ENCODE assay signal across 36 mouse cellular contexts in genomic region chr19:5018191-5018590, GRCm38 (mm10). TPM values are rescaled to one million over a fixed set of nuclear protein-coding genes. Genes with fewer than 3 reads are reported as not detected.
A peak's percentile ranks its signal among the peaks of the same experiment; 100 is the strongest.
DNase-seq lines count a peak whose midpoint lies in the region; ATAC-seq and TF ChIP-seq lines count a peak whose summit lies in the region.
"Had no signal": no experiment of that assay in that cellular context is flagged by ENCODE, and none has a peak within 500 bp of the region (broad histone marks: within the 10 kb centered on the region; RNA-seq: fewer than 3 reads in every experiment).

No protein-coding gene starts in this region.

- no peak for ATAC-seq in heart, embryonic 12.5 days (ENCODE audit: insufficient number of reproducible peaks, low FRiP score)
- ATAC-seq: forebrain, embryonic 16.5 days; inflammation-experienced regulatory T-cells, adult 6 months; liver, embryonic 12.5 days; liver, postnatal 0 days had no signal

- intact Hi-C loops in heart, postnatal 36 days (cut with DNase I) = no loop called here

- H3K4me2 ChIP-seq in heart, embryonic 12.5 days = no peak overlapping the region
- H3K4me2 ChIP-seq: embryonic facial prominence, embryonic 12.5 days; heart, embryonic 11.5 days; hindbrain, embryonic 15.5 days; limb, embryonic 12.5 days; liver, embryonic 12.5 days; midbrain, embryonic 12.5 days; neural tube, embryonic 13.5 days had no signal

- TF ChIP-seq POLR2A in ES-Bruce4 (IDR thresholded peaks at IDR 0.05; ENCODE audit: insufficient read depth, low read length) = no peak

- DNase-seq in heart, postnatal 36 days = no peak
- DNase-seq in urinary bladder, adult 18-20 months (ENCODE audit: low spot score in 2 of 2) = no peak
- DNase-seq in embryo, embryonic 10 days (ENCODE audit: low spot score) = no peak
- no peak for DNase-seq in urinary bladder, adult 2 months (ENCODE audit: low spot score)
- DNase-seq: adrenal gland, postnatal 25 days; B cell, adult 2 months; cerebellum, adult 2 months; cerebellum, postnatal 25 days; gastrocnemius, postnatal 14 days; heart, adult 18-20 months; kidney, adult 11 months; kidney, postnatal 14 days; layer of hippocampus, adult 9-11 months; liver, postnatal 0 days; lung, postnatal 36 days; right cerebral cortex, postnatal 4 days had no signal

- WGBS in heart, embryonic 12.5 days = 70% methylated on average over 3 of the region's 3 CpGs
- 100% methylated on average over 3 of the region's 3 CpGs for WGBS in macrophage (ENCODE audit: missing documents)

- TF ChIP-seq CTCF in ES-Bruce4 (IDR thresholded peaks at IDR 0.05; ENCODE audit: low read depth, low read length) = no peak

- H3K27ac ChIP-seq in heart, embryonic 12.5 days (ENCODE audit: poor library complexity, severe bottlenecking) = no peak overlapping the region
- 0 out of 2 replicates have a peak overlapping the region, but pooled peaks have one; percentile 32 for H3K27ac ChIP-seq in ES-Bruce4 (ENCODE audit: insufficient read depth, low read length)
- H3K27ac ChIP-seq in macrophage = 0 out of 2 replicates have a peak overlapping the region, but pooled peaks have one; percentile 8
- H3K27ac ChIP-seq: embryonic facial prominence, embryonic 12.5 days; hindbrain, embryonic 15.5 days; limb, embryonic 12.5 days; liver, embryonic 12.5 days; midbrain, embryonic 12.5 days; neural tube, embryonic 13.5 days had no signal

- no peaks in the 10 kb centered on the region for H3K9me3 ChIP-seq in heart, embryonic 12.5 days (replicated peaks)
- no peaks in the 10 kb centered on the region for H3K9me3 ChIP-seq in ES-Bruce4 (replicated peaks; ENCODE audit: control insufficient read depth, insufficient read depth, low read length, poor library complexity, severe bottlenecking)
- H3K9me3 ChIP-seq: embryonic facial prominence, embryonic 12.5 days; hindbrain, embryonic 15.5 days; limb, embryonic 12.5 days; liver, embryonic 12.5 days; megakaryocyte, embryonic 14.5 days; midbrain, embryonic 12.5 days; neural tube, embryonic 13.5 days had no signal

- no peaks in the 10 kb centered on the region for H3K36me3 ChIP-seq in heart, embryonic 12.5 days
- no peaks in the 10 kb centered on the region for H3K36me3 ChIP-seq in ES-Bruce4 (ENCODE audit: control insufficient read depth, insufficient read depth, low read length, poor library complexity, severe bottlenecking)
- H3K36me3 ChIP-seq in macrophage (ENCODE audit: inconsistent target) = no peaks in the 10 kb centered on the region
- H3K36me3 ChIP-seq: embryonic facial prominence, embryonic 12.5 days; hindbrain, embryonic 15.5 days; limb, embryonic 12.5 days; liver, embryonic 12.5 days; midbrain, embryonic 12.5 days; neural tube, embryonic 13.5 days had no signal

- no peak overlapping the region for H3K4me3 ChIP-seq in heart, embryonic 12.5 days
- no peak overlapping the region for H3K4me3 ChIP-seq in ES-Bruce4 (ENCODE audit: low read depth, low read length)
- H3K4me3 ChIP-seq in macrophage (ENCODE audit: inconsistent target) = no peak overlapping the region
- H3K4me3 ChIP-seq: embryonic facial prominence, embryonic 12.5 days; erythroblast, embryonic 14.5 days; hindbrain, embryonic 15.5 days; limb, embryonic 12.5 days; liver, embryonic 12.5 days; megakaryocyte, embryonic 14.5 days; midbrain, embryonic 12.5 days; neural tube, embryonic 13.5 days had no signal

- 0 out of 2 replicates have a peak overlapping the region, but pooled peaks have one; percentile 19 for H3K9ac ChIP-seq in heart, embryonic 12.5 days
- peak overlapping the region; percentile 67 for H3K9ac ChIP-seq in ES-Bruce4 (ENCODE audit: low read depth, poor library complexity, severe bottlenecking)
- H3K9ac ChIP-seq: embryonic facial prominence, embryonic 12.5 days; hindbrain, embryonic 15.5 days; limb, embryonic 12.5 days; liver, embryonic 12.5 days; liver, postnatal 0 days; midbrain, embryonic 12.5 days; neural tube, embryonic 13.5 days had no signal

- no peak for TF ChIP-seq EP300 in ES-Bruce4 (IDR thresholded peaks at IDR 0.05; ENCODE audit: insufficient read depth, low read depth, low read length)

- H3K79me2 ChIP-seq in macrophage (ENCODE audit: inconsistent target) = no peaks in the 10 kb centered on the region

- H3K27me3 ChIP-seq in heart, embryonic 12.5 days (replicated peaks) = no peaks in the 10 kb centered on the region
- H3K27me3 ChIP-seq in ES-Bruce4 (ENCODE audit: control insufficient read depth, insufficient read depth, low read length, poor library complexity, severe bottlenecking) = no peaks in the 10 kb centered on the region
- H3K27me3 ChIP-seq: embryonic facial prominence, embryonic 12.5 days; hindbrain, embryonic 15.5 days; limb, embryonic 12.5 days; neural tube, embryonic 13.5 days had no signal

- peaks cover 18% of the 10 kb centered on the region for H3K4me1 ChIP-seq in heart, embryonic 12.5 days (replicated peaks)
- peaks cover 1% of the 10 kb centered on the region for H3K4me1 ChIP-seq in ES-Bruce4 (ENCODE audit: control insufficient read depth, insufficient read depth, low read length)
- H3K4me1 ChIP-seq: midbrain, embryonic 12.5 days had no signal

RNA-seq across cellular contexts. Expression of gene Slc29a2, which starts 5.5 kb away (rescaled TPM):
- 8.7 and 9.9 TPM in 2 replicates for polyA plus RNA-seq in heart, embryonic 12.5 days (2016; fragmentation: Nextera tagmentation; extraction: Ambion mirVana)
- total RNA-seq in heart, postnatal 36 days (2021) = 10 to 100 TPM; 12.7 to 13.2 TPM
- polyA plus RNA-seq in ES-Bruce4 (2011; ENCODE audit: insufficient read depth, insufficient read length, low read depth, missing spikeins) = 16.8 and 18.5 TPM in 2 replicates
- 1 to 10 TPM in 14 of 26 experiments, under 1 TPM in 9, not detected in 3; 0.25 to 3.4 (median 1.1) TPM for total RNA-seq in macrophage (2018; cell fraction: chromatin; rRNA removed)
- total RNA-seq in macrophage (2018; cell fraction: cytosol; rRNA removed) = 1 to 10 TPM in 9 of 26 experiments, under 1 TPM in 17; 0.42 to 1.5 (median 0.84) TPM
- 1 to 10 TPM in 17 of 26 experiments, under 1 TPM in 7, not detected in 2; 0.44 to 4.8 (median 1.2) TPM for total RNA-seq in macrophage (2018; cell fraction: nucleus; rRNA removed)
- polyA plus RNA-seq in macrophage (2018) = 0.75 to 2.2 TPM (median 0.76 TPM) in 3 replicates
- 4.6 and 5.9 TPM in 2 replicates for polyA plus RNA-seq in urinary bladder, adult 2 months (2012; rRNA removed)

RNA-seq across cellular contexts. Expression of gene B4gat1, which starts 20.4 kb away (rescaled TPM):
- polyA plus RNA-seq in heart, embryonic 12.5 days (2016; fragmentation: Nextera tagmentation; extraction: Ambion mirVana) = 48.2 and 49.1 TPM in 2 replicates
- total RNA-seq in heart, postnatal 36 days (2021) = 10 to 100 TPM; 45.1 to 47.2 TPM
- polyA plus RNA-seq in ES-Bruce4 (2011; ENCODE audit: insufficient read depth, insufficient read length, low read depth, missing spikeins) (8.9 and 10.9 TPM in 2 replicates), macrophage (2018) (12.6 to 23.0 TPM (median 17.7 TPM) in 3 replicates)
- 1 to 10 TPM in 14 of 26 experiments, under 1 TPM in 6, not detected in 6; 0.25 to 5.8 (median 1.5) TPM for total RNA-seq in macrophage (2018; cell fraction: chromatin; rRNA removed)
- 10 to 100 TPM; 11.6 to 24.7 (median 17.2) TPM for total RNA-seq in macrophage (2018; cell fraction: cytosol; rRNA removed)
- 10 to 100 TPM in 22 of 26 experiments, 1 to 10 TPM in 4; 4.3 to 23.7 (median 15.3) TPM for total RNA-seq in macrophage (2018; cell fraction: nucleus; rRNA removed)
- 30.4 and 33.5 TPM in 2 replicates for polyA plus RNA-seq in urinary bladder, adult 2 months (2012; rRNA removed)
- total RNA-seq: hematopoietic stem cell, adult 5-6 weeks had no signal

RNA-seq across cellular contexts. Expression of gene AC124502.3, which starts 20.5 kb away (rescaled TPM):
- 1.6 and 2.0 TPM in 2 replicates for polyA plus RNA-seq in heart, embryonic 12.5 days (2016; fragmentation: Nextera tagmentation; extraction: Ambion mirVana)
- 1 to 10 TPM; 1.4 to 3.9 TPM for total RNA-seq in heart, postnatal 36 days (2021)
- not detected in 2 replicates for polyA plus RNA-seq in ES-Bruce4 (2011; ENCODE audit: insufficient read depth, insufficient read length, low read depth, missing spikeins)
- 1 to 10 TPM in 14 of 26 experiments, under 1 TPM in 10, not detected in 2; 0.16 to 2.8 (median 1.2) TPM for total RNA-seq in macrophage (2018; cell fraction: chromatin; rRNA removed)
- total RNA-seq in macrophage (2018; cell fraction: cytosol; rRNA removed) = 1 to 10 TPM in 20 of 26 experiments, under 1 TPM in 6; 0.51 to 3.3 (median 1.5) TPM
- total RNA-seq in macrophage (2018; cell fraction: nucleus; rRNA removed) = 1 to 10 TPM in 15 of 26 experiments, under 1 TPM in 7, not detected in 4; 0.36 to 3.9 (median 1.1) TPM
- polyA plus RNA-seq in macrophage (2018) = 0.76 to 2.0 TPM (median 0.80 TPM) in 3 replicates
- 1.9 and 2.3 TPM in 2 replicates for polyA plus RNA-seq in urinary bladder, adult 2 months (2012; rRNA removed)

RNA-seq across cellular contexts. Expression of gene Brms1, which starts 23.0 kb away (rescaled TPM):
- 28.1 and 28.3 TPM in 2 replicates for polyA plus RNA-seq in heart, embryonic 12.5 days (2016; fragmentation: Nextera tagmentation; extraction: Ambion mirVana)
- 10 to 100 TPM; 13.9 to 15.6 TPM for total RNA-seq in heart, postnatal 36 days (2021)
- polyA plus RNA-seq in ES-Bruce4 (2011; ENCODE audit: insufficient read depth, insufficient read length, low read depth, missing spikeins) (22.3 and 24.0 TPM in 2 replicates), macrophage (2018) (61.2 to 78.9 TPM (median 63.9 TPM) in 3 replicates)
- 100 to 1,000 TPM in 1 of 26 experiments, 10 to 100 TPM in 25; 31.2 to 121 (median 57.1) TPM for total RNA-seq in macrophage (2018; cell fraction: chromatin; rRNA removed)
- 10 to 100 TPM; 49.8 to 77.1 (median 63.8) TPM for total RNA-seq in macrophage (2018; cell fraction: cytosol; rRNA removed)
- total RNA-seq in macrophage (2018; cell fraction: nucleus; rRNA removed) = 10 to 100 TPM; 26.9 to 51.7 (median 40.5) TPM
- polyA plus RNA-seq in urinary bladder, adult 2 months (2012; rRNA removed) = 30.8 and 31.1 TPM in 2 replicates
- total RNA-seq: midbrain, postnatal 0 days had no signal

RNA-seq across cellular contexts. Expression of gene Npas4, which starts 28.1 kb away (rescaled TPM):
- polyA plus RNA-seq in heart, embryonic 12.5 days (2016; fragmentation: Nextera tagmentation; extraction: Ambion mirVana) = 0.08 and 0.13 TPM in 2 replicates
- total RNA-seq in heart, postnatal 36 days (2021) = not detected
- 0.24 and 0.27 TPM in 2 replicates for polyA plus RNA-seq in ES-Bruce4 (2011; ENCODE audit: insufficient read depth, insufficient read length, low read depth, missing spikeins)
- 10 to 100 TPM in 1 of 26 experiments, 1 to 10 TPM in 19, under 1 TPM in 6; 0.25 to 12.3 (median 1.7) TPM for total RNA-seq in macrophage (2018; cell fraction: chromatin; rRNA removed)
- under 1 TPM in 17 of 26 experiments, not detected in 9; 0.03 to 0.34 (median 0.09) TPM for total RNA-seq in macrophage (2018; cell fraction: cytosol; rRNA removed)
- 1 to 10 TPM in 12 of 26 experiments, under 1 TPM in 14; 0.12 to 4.0 (median 0.95) TPM for total RNA-seq in macrophage (2018; cell fraction: nucleus; rRNA removed)
- 0.11 to 0.41 TPM (median 0.32 TPM) in 3 replicates for polyA plus RNA-seq in macrophage (2018)
- polyA plus RNA-seq in urinary bladder, adult 2 months (2012; rRNA removed) = 5.7 and 7.4 TPM in 2 replicates
- total RNA-seq: CH12.LX; gastrocnemius, postnatal 14 days; hematopoietic stem cell, adult 5-6 weeks had no signal
- polyA plus RNA-seq: erythroblast, embryonic 14.5 days; forebrain, embryonic 11.5 days; kidney, embryonic 14.5 days; limb, embryonic 12.5 days; liver, embryonic 12.5 days; liver, postnatal 0 days; lung, embryonic 16.5 days had no signal
